Mouse (Mus musculus) layer of hippocampus, adult 11-12 months (tissue): ENCODE measurements around the gene Wdr41.

ENCODE experiments used
- DNase-seq: peaks from one replicate; pipeline ENCODE4 v3.0.0; 2022; ENCODE audit warnings: low spot score

The Wdr41 gene

DNA sequence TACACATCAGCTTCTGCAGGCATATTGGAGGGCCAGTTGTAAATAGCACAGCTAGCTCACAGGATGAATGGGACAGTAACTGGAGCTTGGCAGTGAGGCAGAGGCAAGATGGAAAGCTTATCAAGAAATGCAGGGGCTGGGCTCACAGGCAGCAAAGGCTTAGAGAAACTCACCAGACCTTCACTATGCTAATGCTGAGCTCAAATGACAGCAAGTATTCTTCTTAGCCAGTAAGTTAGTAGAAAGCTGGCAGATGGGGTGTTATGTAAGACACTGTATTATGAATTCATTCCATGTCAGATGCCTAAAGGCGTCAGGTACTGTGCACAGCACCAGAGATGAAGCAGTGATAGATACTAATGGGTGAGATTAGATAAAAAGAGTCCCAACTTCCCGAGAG, 58.6 kb downstream of the Wdr41 start:
- peak; percentile 66 for DNase-seq

DNA sequence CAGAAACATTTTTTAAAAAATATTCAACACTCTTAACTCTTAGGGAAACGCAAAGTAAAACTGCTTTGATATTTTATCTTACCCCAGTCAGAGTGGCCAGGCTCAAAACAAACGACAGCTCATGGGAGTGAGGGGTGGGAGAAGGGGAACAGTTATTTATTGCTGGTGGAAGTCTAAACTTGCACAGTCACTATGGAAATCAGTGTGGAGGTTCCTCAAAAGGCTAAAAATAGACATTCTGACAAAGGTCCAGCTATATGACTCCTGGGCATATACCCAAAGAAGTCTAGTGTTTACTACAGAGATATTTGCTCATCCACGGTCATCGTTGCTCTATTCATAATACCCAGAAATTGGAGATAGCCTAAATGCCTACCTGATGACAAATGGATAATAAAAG, 62.1 kb downstream of the Wdr41 start:
- no peak for DNase-seq

DNA sequence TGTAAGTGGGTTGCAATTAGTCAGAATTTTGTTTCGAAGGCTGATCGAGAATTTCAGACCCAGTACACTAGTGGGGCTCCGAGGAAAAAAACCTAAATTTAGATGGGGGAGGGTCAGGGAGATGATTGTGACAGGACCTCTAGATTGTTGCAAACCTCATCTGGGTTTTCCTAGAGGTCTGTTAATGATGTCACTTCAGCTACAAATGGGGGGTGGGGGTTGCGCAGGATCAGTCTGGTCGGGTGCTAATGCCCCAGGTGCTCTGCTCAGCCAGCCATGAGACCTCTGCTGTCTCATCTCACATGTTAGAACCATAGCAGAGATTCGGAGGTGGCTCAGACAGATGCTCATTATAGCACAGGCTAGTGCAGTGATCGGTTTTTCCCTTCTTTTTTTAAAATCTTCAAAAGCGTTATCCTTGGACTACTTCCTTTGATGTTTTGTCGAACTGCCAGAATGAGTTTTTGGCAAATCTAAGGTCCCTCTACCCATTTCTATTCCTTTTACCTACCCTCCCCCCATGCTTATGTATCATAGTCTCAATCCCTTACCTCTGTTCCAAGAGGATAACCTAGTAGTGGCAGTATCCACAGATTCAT, 64.1 kb downstream of the Wdr41 start:
- no peak for DNase-seq

DNA sequence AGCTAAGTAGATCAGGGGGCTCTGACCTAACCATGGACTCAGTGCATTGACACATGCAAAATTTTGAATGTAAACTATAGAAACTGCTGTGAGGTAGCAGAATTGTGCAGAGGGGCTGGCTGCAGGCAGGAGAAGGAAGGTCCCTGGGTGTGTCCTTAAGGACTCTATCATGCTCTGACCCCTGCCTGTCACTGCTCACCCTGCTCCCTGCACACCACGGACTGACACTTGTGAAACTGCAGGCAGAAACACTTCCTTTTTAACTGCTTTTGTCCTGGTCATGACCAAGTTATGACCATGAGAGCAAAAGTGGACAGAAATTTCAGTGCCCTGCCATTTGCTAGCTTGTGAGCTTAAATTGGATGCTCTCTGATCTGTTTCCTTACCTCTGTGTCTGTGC, 68.0 kb downstream of the Wdr41 start:
- DNase-seq: no peak

DNA sequence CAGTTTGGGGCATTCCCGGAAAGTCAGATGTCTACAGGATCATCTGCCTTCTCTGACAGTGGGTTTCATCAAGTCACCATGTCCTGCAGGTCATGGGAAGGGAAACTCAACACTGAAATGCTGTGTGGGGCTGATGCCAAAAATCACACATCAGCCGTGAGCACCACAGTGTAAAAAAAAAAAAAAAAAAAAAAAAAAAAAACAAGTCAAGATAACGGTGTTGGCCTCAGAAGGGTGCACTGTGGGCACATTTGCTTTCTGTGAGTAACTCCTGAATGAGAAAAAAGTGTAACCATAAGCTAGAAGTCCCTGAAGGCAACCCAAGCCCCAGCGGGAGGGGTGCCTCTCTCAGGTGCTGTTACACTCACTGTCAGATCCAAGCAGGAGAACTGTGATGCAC, 74.3 kb downstream of the Wdr41 start:
- no peak for DNase-seq

DNA sequence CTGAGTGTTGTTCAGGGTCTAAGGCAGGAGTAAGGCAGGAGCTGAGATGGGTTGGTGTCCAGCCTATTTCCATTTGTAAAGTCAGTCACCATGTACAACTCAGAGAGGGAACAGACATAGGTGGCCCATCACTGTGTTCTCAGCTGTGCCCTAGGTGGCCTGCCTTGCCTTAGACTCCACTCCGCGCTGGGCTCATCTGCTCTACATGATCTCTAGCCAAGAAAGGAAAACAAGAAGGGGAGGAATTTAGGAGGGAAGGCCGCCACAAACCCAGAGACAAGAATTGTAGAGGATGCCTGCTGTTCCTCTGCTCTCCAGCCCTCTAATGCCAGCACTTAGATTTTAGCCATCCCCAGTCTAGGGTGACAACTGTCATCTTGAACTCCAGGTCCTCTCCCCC, 76.3 kb downstream of the Wdr41 start:
- DNase-seq: no peak

- DNase-seq: no peak
These were observed 79.7 kb downstream of the Wdr41 start for GRCm38 (mm10) chr13:95055742-95056388.

DNA sequence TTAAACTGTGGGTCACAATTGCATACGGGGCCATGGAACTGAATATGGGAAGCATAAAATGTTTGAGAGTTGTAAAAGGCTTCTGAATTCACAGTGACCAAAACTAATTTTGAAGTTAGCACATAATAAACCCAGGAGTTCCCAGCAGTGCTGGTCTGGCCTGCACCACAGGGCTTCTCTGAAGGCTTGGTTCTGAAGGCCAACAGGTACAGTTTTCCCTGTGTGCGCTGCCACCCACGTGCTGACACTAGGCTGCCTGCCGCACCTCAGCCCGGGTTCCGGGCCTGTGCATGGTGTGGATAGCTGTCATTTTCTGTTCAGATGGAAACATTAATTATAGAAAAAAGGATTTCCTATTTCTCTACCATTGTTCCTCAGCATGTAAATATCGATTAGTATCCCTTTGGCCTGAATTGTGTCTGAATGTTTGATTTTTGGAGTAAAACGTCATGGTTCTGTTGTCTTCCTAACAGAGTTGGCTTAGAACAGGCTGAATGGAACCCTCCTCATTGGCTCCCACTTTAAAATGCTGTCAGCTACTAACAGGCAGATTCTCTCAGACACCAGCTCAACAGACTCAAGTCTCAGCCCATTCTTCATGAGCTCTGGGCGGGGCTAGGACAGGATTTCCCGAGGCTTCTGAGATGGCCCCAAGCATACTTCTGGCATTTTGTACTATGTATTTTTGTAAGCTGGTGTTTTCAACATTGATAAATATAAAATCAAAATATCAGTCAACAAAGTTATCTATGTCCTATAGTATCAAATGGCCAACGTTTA, 80.5 kb downstream of the Wdr41 start:
- no peak for DNase-seq

DNA sequence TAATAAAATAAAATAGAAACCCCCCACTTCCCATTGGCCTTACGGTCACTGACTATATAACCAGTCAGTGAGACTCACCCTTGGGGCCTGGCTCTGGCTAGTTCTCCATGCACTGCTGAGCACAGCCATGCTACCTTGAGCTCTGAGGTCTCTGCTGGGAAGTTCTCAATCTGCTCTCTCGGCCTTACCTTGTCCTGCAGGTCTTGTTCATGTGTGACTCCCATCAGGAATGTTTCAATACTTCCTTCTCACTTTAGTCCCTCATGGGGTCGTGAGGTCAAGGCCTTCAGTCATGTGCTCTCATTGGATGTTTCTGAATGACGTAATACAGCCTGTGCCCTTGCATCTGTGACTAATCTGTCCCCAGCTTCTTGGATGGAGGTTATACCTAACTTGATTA, 82.7 kb downstream of the Wdr41 start:
- DNase-seq: no peak

- no peak for DNase-seq
These were observed 87.4 kb downstream of the Wdr41 start for GRCm38 (mm10) chr13:95063390-95064017.

- DNase-seq: peak; percentile 43
These were observed 91.7 kb downstream of the Wdr41 start for GRCm38 (mm10) chr13:95067854-95068253.

- no peak for DNase-seq
These were observed 94.1 kb downstream of the Wdr41 start for GRCm38 (mm10) chr13:95070268-95070667.
